Mouse (Mus musculus) heart, postnatal 0 days (tissue): ENCODE measurements around the gene Nubpl.

Experiments
- CTCF ChIP-seq: IDR thresholded peaks from 2 replicates; pipeline ENCODE4 v1.5.1; 2016; ENCODE audit warnings: antibody characterized with exemption, control low read depth, low read depth
- EP300 ChIP-seq: IDR thresholded peaks from 2 replicates; pipeline ENCODE4 v1.6.1; 2016; ENCODE audit warnings: antibody characterized with exemption, low read depth

GRCm38 (mm10) chr12:52268131-52268530, 170.6 kb downstream of the Nubpl start:
- TF ChIP-seq CTCF (no peak), EP300 (no peak)
